Mouse (Mus musculus): ENCODE measurements around the gene Yes1. TPM values are rescaled to one million over a fixed set of nuclear protein-coding genes. Genes with fewer than 3 reads are reported as not detected.
A peak's percentile ranks its signal among the peaks of the same experiment; 100 is the strongest.
"Not testable (repeated sequence)": the region's sequence is repeated elsewhere in the genome, so short reads cannot be mapped to it uniquely, and the experiment has no call there.

Gene Yes1
- polyA plus RNA-seq, 1 experiment from 2014 or later = 35.7 TPM

GRCm38 (mm10) chr5:32712221-32713041 lies 101.5 kb downstream of the Yes1 start:
- peaks cover 9% of the 10 kb centered on the region; the same call in 1 of the 2 replicates for H3K4me1 ChIP-seq
- H3K4me3 ChIP-seq = peak overlapping the region; percentile 73
- no peaks in the 10 kb centered on the region for H3K9me3 ChIP-seq
- H3K4me2 ChIP-seq (replicated peaks) = peak overlapping the region; percentile 85; the same call in 1 of the 2 replicates
- no peaks in the 10 kb centered on the region for H3K27me3 ChIP-seq
- no peak overlapping the region for H3K27ac ChIP-seq
- no peaks in the 10 kb centered on the region for H3K36me3 ChIP-seq
- H3K9ac ChIP-seq = no peak overlapping the region
- ATAC-seq (ENCODE audit: low FRiP score, low read depth) = no peak
- 72% methylated on average over 4 of the region's 4 CpGs for WGBS

- WGBS = 27% methylated on average over 2 of the region's 2 CpGs
- ATAC-seq (ENCODE audit: low FRiP score, low read depth) = no peak
- H3K36me3 ChIP-seq = no peaks in the 10 kb centered on the region
These were observed 102.2 kb downstream of the Yes1 start for GRCm38 (mm10) chr5:32713042-32713702.

DNA sequence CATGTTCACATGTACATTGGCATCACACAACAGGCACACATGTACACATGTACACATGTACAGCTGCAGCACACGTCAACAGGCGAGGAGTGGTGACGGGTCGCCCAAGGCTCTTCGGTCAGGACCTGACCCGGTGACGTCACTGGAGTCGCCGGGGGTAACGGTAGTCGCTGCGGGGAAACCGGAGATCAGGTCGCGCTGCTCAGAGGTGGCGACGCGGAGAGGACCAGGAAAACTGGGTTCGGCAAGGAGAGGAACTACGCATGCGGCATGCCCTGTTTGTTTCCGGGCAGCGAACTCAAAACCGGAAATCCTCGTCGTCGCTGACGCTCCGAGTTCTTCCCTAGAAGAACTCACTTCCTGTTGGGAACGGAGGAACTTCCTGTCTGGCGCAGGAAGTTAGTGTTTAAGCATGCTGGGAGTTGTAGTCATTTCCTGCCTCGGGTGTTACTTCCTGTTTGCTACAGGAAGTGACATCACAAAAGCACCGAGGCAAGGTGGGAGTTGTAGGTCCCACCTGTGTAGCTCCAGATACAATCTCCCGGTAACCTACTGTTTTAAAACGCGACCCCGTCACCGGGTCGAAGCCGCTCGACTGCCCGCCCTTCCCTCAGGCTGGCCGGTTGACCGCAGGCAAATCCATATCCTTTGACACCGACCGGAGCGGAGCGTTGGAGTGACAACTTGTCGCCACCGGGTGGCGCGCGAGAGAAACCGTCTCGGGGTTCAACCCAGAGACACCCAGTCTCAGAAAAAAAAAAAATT lies 102.9 kb downstream of the Yes1 start:
- H3K4me3 ChIP-seq = peak overlapping the region; percentile 73
- under 1% methylated on average over 55 of the region's 55 CpGs for WGBS
- peak overlapping the region; percentile 80 for H3K9ac ChIP-seq
- ATAC-seq (ENCODE audit: low FRiP score, low read depth) = peak; percentile 99
- H3K36me3 ChIP-seq = no peaks in the 10 kb centered on the region
- peaks cover 9% of the 10 kb centered on the region; the same call in 1 of the 2 replicates for H3K4me1 ChIP-seq
- H3K9me3 ChIP-seq = no peaks in the 10 kb centered on the region
- H3K27me3 ChIP-seq = no peaks in the 10 kb centered on the region
- H3K27ac ChIP-seq = peak overlapping the region; percentile 88
- peak overlapping the region; percentile 85 for H3K4me2 ChIP-seq (replicated peaks)

More at GRCm38 (mm10) chr5:32713042-32713702, 102.2 kb downstream of the Yes1 start:
- Histone ChIP-seq H3K27ac (peak overlapping the region; percentile 88), H3K9ac (peak overlapping the region; percentile 80), H3K9me3 (no peaks in the 10 kb centered on the region), H3K27me3 (no peaks in the 10 kb centered on the region), H3K4me3 (peak overlapping the region; percentile 73), H3K4me2 (replicated peaks) (peak overlapping the region; percentile 85), H3K4me1 (peaks cover 9% of the 10 kb centered on the region; the same call in 1 of the 2 replicates)

GRCm38 (mm10) chr5:32717726-32718125 lies 106.8 kb downstream of the Yes1 start:
- no peak overlapping the region for H3K9ac ChIP-seq
- 62% methylated on average over 1 of the region's 1 CpGs for WGBS
- H3K27ac ChIP-seq = no peak overlapping the region
- no peaks in the 10 kb centered on the region for H3K27me3 ChIP-seq
- no peaks in the 10 kb centered on the region for H3K9me3 ChIP-seq
- no peak overlapping the region for H3K4me3 ChIP-seq
- peaks cover 15% of the 10 kb centered on the region; the same call in 1 of the 2 replicates for H3K4me1 ChIP-seq
- no peaks in the 10 kb centered on the region for H3K36me3 ChIP-seq
- no peak overlapping the region for H3K4me2 ChIP-seq (replicated peaks)
- ATAC-seq (ENCODE audit: low FRiP score, low read depth) = no peak

DNA sequence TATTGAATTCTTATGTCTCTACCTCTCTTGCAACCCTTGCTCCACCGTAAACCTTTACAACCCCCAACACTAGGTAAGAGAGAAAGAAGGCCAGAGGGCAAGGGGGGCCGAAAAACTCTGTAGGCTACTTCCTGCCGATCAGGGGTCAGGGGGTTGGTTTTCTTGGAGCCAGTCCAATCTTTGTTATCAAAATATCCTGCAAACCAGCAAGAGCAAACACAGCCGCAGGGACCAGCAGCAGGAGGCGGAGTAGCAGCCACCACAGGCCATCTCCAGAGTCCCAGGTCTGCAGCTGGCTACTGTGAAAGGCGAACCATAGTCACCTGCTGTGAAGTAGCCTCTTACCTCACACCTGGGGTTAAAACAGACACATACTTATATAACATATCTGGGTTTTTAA lies 107.9 kb downstream of the Yes1 start:
- no peak overlapping the region for H3K4me2 ChIP-seq (replicated peaks)
- no peak overlapping the region for H3K4me3 ChIP-seq
- no peak for ATAC-seq (ENCODE audit: low FRiP score, low read depth)
- no peaks in the 10 kb centered on the region for H3K27me3 ChIP-seq
- H3K27ac ChIP-seq = no peak overlapping the region
- H3K9me3 ChIP-seq = no peaks in the 10 kb centered on the region
- peaks cover 10% of the 10 kb centered on the region; the same call in 1 of the 2 replicates for H3K4me1 ChIP-seq
- no peak overlapping the region for H3K9ac ChIP-seq
- WGBS = 48% methylated on average over 6 of the region's 6 CpGs
- H3K36me3 ChIP-seq = no peaks in the 10 kb centered on the region

DNA sequence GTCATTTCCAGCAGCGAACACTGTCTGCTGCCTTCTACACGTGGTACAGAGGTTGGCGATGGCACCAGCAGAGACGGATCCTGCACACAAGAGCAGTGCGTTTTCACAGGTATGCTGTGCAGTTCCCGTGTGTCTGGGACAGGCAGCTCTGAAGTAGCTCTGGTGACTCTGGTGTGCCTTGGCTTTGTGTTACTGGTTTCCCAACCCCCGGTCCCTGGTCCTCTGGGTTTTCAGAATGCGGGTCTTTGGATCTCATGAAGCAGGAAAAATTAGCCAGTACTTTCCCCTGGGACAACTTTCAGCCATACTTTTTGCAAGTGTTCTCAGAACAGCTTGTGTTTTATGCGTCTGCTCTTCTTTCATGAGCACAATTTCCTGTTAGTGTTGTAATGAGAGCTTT lies 109.4 kb downstream of the Yes1 start:
- H3K4me1 ChIP-seq = peaks cover 10% of the 10 kb centered on the region; the same call in 1 of the 2 replicates
- H3K27me3 ChIP-seq = no peaks in the 10 kb centered on the region
- ATAC-seq (ENCODE audit: low FRiP score, low read depth) = no peak
- WGBS = 64% methylated on average over 9 of the region's 9 CpGs
- no peak overlapping the region for H3K4me3 ChIP-seq
- H3K27ac ChIP-seq = no peak overlapping the region
- no peaks in the 10 kb centered on the region for H3K36me3 ChIP-seq
- peaks cover 1% of the 10 kb centered on the region; the same call in 1 of the 2 replicates for H3K9me3 ChIP-seq
- H3K4me2 ChIP-seq (replicated peaks) = no peak overlapping the region
- no peak overlapping the region for H3K9ac ChIP-seq

DNA sequence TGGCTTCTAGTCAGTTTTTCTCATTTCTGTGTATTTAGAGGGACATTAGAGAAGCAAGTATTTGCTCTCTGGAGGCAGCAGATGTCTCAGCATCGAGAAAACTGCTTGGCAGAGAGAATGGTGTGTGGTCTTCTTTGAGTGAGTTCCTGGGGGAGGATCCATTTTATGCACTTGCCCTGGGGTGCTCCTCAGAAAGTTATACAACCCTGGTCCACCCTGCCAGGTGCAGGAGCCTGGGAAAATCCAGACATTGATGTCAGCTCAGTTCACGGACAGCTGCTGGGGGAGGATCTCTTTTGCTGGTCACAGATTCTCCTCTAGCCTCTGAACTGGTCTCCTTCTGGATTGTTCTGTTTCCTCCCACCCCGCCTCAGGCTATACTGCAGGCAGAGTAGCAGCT lies 110.3 kb downstream of the Yes1 start:
- 58% methylated on average over 3 of the region's 3 CpGs for WGBS

DNA sequence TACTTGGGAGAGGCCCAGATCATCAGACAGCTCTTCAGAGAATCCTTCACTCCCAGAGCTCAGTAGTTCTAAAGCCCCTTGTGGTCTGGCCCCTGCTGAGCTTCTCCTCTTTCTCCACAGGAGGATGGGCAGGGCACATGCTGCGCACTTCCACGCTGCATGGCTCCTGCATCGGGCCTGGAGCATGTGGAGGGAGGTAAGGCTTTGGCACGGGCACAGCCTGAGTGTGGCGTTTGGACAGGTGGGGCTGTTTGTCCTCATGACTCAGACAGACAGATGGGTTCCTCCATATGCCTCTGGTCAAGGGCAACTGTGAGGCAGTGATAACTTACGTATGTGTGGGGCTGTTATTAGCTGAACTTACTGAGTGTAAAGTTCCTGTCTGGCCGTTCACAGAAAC lies 111.3 kb downstream of the Yes1 start:
- H3K36me3 ChIP-seq = no peaks in the 10 kb centered on the region
- peaks cover 10% of the 10 kb centered on the region; the same call in 1 of the 2 replicates for H3K4me1 ChIP-seq
- WGBS = 78% methylated on average over 7 of the region's 7 CpGs
- ATAC-seq (ENCODE audit: low FRiP score, low read depth) = no peak
- no peak overlapping the region for H3K27ac ChIP-seq
- no peak overlapping the region for H3K9ac ChIP-seq
- no peaks in the 10 kb centered on the region for H3K27me3 ChIP-seq
- no peak overlapping the region for H3K4me3 ChIP-seq
- peaks cover 2% of the 10 kb centered on the region; the same call in 1 of the 2 replicates for H3K9me3 ChIP-seq
- no peak overlapping the region for H3K4me2 ChIP-seq (replicated peaks)

More for the DNA sequence above, 110.3 kb downstream of the Yes1 start:
- Histone ChIP-seq H3K9me3 (peaks cover 2% of the 10 kb centered on the region; the same call in 1 of the 2 replicates), H3K27ac (no peak overlapping the region; the same call in 1 of the 2 replicates), H3K4me2 (replicated peaks) (no peak overlapping the region), H3K4me1 (peaks cover 10% of the 10 kb centered on the region; the same call in 1 of the 2 replicates), H3K4me3 (no peak overlapping the region), H3K9ac (no peak overlapping the region), H3K36me3 (no peaks in the 10 kb centered on the region), H3K27me3 (no peaks in the 10 kb centered on the region)
- no peak for ATAC-seq (ENCODE audit: low FRiP score, low read depth)

GRCm38 (mm10) chr5:32722711-32723110 lies 111.7 kb downstream of the Yes1 start:
- WGBS = 69% methylated on average over 8 of the region's 8 CpGs
- not testable (repeated sequence) for H3K4me3 ChIP-seq; H3K4me1 ChIP-seq; H3K9ac ChIP-seq; H3K9me3 ChIP-seq; H3K4me2 ChIP-seq (replicated peaks); ATAC-seq (ENCODE audit: low FRiP score, low read depth); H3K36me3 ChIP-seq; H3K27ac ChIP-seq; H3K27me3 ChIP-seq

DNA sequence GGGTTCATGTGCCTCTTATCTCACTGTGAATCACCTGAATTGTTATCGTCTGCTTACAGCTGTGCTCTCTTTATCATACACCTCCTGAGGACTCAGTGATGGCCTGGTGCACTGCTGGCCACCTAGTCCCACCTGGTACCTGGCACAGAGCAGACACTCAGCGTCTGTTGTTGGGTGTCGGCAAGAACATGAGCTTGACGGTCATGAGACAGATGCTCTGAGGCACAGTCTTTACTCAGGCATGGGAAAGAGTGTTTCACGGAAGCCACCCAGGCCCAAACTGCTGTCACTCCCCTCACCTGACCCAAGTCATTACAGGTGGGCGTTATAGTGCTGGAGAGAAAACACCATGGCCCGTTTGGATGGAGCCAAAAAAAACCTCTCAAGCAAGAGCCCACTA lies 113.0 kb downstream of the Yes1 start:
- H3K27ac ChIP-seq = no peak overlapping the region
- H3K9me3 ChIP-seq = peaks cover 2% of the 10 kb centered on the region; the same call in 1 of the 2 replicates
- H3K4me3 ChIP-seq = no peak overlapping the region
- no peaks in the 10 kb centered on the region for H3K27me3 ChIP-seq
- WGBS = 79% methylated on average over 7 of the region's 7 CpGs
- H3K4me1 ChIP-seq = peaks cover 10% of the 10 kb centered on the region; the same call in 1 of the 2 replicates
- no peaks in the 10 kb centered on the region for H3K36me3 ChIP-seq
- no peak overlapping the region for H3K4me2 ChIP-seq (replicated peaks)
- H3K9ac ChIP-seq = no peak overlapping the region
- ATAC-seq (ENCODE audit: low FRiP score, low read depth) = no peak

DNA sequence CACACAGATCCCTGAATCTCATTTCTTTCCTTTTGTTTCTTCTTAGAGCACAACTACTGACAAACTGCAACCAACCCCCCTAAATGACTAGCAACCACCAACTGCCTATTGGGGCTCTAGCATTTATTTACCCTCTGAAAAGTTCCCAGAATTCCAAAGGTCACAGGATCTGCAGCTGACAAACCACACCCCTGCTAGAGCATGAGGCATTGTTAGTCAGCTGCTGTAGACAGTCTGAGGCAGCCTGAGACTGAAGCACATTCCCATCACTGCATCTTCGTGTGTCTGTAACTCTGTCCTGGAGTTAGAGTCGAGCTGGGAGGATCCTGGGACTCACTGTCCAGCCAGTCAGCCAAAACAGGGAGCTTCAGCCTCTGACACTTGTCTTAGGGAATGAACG lies 114.4 kb downstream of the Yes1 start:
- 72% methylated on average over 3 of the region's 3 CpGs for WGBS

More for the DNA sequence above, 114.4 kb downstream of the Yes1 start:
- not testable (repeated sequence) for H3K36me3 ChIP-seq; ATAC-seq (ENCODE audit: low FRiP score, low read depth); H3K9me3 ChIP-seq; H3K4me1 ChIP-seq; H3K4me2 ChIP-seq (replicated peaks); H3K9ac ChIP-seq; H3K27ac ChIP-seq; H3K27me3 ChIP-seq; H3K4me3 ChIP-seq

All from limb, embryonic 13.5 days (tissue).